Mouse (Mus musculus) olfactory bulb, adult 2 months (tissue): ENCODE results near the gene Slc15a5.

Source experiments
- CTCF ChIP-seq: fragments of 200-500 bp; IDR thresholded peaks from 2 replicates; pipeline ENCODE4 v1.5.1; 2012; ENCODE audit warnings: low read depth, mild to moderate bottlenecking, low read length, moderate library complexity; ENCODE audit not compliant: insufficient read depth
- POLR2A ChIP-seq: fragments of 200-500 bp; IDR thresholded peaks from 2 replicates; pipeline ENCODE4 v1.6.1; 2012; ENCODE audit warnings: mild to moderate bottlenecking, low read depth, low read length, moderate library complexity; ENCODE audit not compliant: insufficient read depth

DNA sequence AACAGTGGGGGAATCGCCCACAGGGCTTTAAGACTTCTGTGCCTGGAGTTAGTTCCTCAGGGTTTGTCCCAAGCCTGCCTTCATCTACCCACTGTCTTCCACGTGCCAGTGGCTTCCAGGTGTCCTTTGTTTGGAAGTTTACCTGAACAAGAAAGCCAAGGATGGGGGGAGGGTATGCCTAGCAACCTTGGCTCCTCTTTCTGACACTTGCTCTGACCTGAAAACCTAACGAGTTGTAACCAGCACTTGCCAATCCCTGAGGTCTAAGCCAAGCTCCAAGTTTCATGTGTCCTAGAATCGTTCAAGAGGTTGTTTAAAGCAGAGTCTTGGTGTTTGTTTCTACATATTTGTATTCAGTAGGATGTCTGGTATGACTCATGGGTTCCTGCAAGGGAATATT lies 116.9 kb downstream of the Slc15a5 start:
- TF ChIP-seq POLR2A: no peak
- TF ChIP-seq CTCF: no peak
